Mouse (Mus musculus): Measurements from ENCODE around the gene Sipa1l1. TPM values are rescaled to one million over a fixed set of nuclear protein-coding genes. Genes with fewer than 3 reads are reported as not detected.

Sipa1l1 gene
- polyA plus RNA-seq, 1 experiment from 2014 or later: 10.9 TPM

DNA sequence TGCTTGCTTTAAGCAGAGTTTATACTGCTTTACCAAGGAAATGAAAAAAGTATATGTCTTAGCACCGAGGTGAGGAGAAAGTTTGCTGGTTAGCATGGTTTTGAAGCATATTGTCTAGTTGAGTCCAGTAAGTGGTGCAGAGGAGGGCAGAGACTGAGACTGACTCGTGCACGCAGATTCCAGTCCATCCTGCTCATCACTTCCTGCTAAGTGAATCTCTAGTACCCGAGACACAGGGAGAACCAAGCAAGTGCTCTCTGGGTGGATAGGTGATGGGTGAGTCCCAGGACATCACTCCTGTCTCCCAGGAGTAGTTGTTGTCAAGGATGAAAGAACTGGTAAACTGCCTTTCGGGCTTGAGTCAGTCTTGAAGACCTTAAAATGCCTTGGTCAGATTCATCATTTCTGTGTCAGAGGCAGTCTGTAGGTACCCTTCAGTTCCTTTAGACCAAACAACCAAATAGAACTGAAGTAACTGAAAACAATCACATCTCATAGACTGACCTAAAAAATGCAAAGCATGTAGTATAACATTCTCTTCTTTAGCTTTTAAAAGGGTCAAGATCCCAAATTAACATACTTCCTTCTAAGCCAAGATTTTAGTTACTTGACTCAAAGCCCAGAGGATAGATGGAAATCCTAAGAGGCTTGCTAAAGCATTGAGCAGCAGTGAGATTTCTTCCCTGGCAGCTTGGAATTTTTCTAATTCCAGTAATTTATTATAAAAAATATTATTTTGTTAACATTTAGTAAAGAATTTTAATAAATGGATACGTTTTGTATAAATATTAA, 89.1 kb downstream of the Sipa1l1 start:
- Histone ChIP-seq H3K36me3 (no peaks in the 10 kb centered on the region), H3K27me3 (replicated peaks) (no peaks in the 10 kb centered on the region), H3K4me1 (no peaks in the 10 kb centered on the region), H3K27ac (replicated peaks) (no peak overlapping the region), H3K9ac (replicated peaks) (no peak overlapping the region), H3K4me2 (no peak overlapping the region), H3K4me3 (replicated peaks) (no peak overlapping the region), H3K9me3 (replicated peaks) (no peaks in the 10 kb centered on the region)
- WGBS: 80% methylated on average over 6 of the region's 6 CpGs
- ATAC-seq (ENCODE audit: low FRiP score): no peak

DNA sequence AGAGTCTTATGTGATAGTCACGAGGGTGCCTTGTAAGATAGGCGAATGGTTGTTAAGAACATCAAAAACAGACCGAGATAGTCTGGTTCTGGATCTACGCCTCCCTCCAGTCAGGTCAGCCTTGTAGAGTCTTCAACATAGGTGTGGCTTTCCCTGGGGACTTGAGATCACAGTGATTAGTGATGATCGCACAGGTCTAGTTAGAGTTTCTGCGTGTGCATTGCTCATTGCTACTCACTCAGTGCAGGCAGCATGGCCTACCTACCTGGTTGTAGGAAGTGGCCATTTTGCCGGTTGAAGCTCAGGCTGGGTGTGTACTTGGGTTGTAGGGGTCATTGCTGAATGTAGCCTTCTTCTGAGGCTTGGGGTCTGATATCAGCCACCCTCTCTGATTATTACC, 94.3 kb downstream of the Sipa1l1 start:
- Histone ChIP-seq H3K9me3 (replicated peaks) (no peaks in the 10 kb centered on the region), H3K36me3 (no peaks in the 10 kb centered on the region), H3K9ac (replicated peaks) (no peak overlapping the region), H3K27me3 (replicated peaks) (no peaks in the 10 kb centered on the region), H3K4me3 (replicated peaks) (no peak overlapping the region), H3K4me2 (no peak overlapping the region), H3K4me1 (peaks cover 4% of the 10 kb centered on the region; the same call in 1 of the 2 replicates), H3K27ac (replicated peaks) (no peak overlapping the region)
- ATAC-seq (ENCODE audit: low FRiP score): no peak
- 95% methylated on average over 7 of the region's 7 CpGs for WGBS

DNA sequence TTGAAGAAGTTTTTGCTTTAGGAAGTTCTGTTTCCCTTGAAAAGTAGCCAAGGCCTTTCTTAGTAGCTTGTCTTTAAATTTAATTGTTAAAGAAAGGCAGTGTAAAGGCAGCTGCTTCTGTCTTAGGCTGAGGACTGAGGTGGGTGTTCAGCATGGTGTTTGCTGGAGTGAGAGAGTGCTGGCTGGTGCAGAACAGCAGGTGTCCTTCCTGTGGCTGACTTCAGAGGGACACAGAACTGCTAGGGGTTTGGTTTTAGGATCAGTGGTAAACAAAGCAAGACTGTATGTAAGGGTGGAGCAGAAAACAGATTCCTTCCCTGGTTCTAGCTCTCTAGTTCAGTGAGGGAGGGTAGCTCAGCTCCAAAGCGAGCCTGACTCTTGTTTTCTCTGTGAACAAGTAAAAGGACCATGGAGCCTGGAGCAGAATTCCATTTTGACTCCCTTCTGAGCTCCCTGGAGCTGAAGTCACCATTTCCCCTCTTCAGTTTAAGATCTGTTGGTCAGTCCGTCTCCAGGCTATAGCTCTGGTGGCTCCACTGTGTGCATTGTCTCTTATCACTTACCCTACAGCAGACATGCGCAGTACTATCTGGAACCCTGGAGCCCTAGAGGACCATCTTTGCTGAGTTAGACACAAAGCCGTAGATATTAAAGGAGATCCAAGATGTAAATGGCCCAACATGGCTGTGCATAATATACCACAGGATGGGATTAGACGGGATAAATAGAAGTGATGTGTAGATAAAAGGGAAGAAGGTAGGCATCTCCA, 95.1 kb downstream of the Sipa1l1 start:
- Histone ChIP-seq H3K4me2 (no peak overlapping the region), H3K27ac (replicated peaks) (no peak overlapping the region), H3K4me3 (replicated peaks) (no peak overlapping the region), H3K9ac (replicated peaks) (no peak overlapping the region; the same call in 1 of the 2 replicates), H3K9me3 (replicated peaks) (no peaks in the 10 kb centered on the region), H3K27me3 (replicated peaks) (no peaks in the 10 kb centered on the region), H3K36me3 (no peaks in the 10 kb centered on the region), H3K4me1 (peaks cover 7% of the 10 kb centered on the region; the same call in 1 of the 2 replicates)
- WGBS: 94% methylated on average over 5 of the region's 5 CpGs
- no peak for ATAC-seq (ENCODE audit: low FRiP score)

DNA sequence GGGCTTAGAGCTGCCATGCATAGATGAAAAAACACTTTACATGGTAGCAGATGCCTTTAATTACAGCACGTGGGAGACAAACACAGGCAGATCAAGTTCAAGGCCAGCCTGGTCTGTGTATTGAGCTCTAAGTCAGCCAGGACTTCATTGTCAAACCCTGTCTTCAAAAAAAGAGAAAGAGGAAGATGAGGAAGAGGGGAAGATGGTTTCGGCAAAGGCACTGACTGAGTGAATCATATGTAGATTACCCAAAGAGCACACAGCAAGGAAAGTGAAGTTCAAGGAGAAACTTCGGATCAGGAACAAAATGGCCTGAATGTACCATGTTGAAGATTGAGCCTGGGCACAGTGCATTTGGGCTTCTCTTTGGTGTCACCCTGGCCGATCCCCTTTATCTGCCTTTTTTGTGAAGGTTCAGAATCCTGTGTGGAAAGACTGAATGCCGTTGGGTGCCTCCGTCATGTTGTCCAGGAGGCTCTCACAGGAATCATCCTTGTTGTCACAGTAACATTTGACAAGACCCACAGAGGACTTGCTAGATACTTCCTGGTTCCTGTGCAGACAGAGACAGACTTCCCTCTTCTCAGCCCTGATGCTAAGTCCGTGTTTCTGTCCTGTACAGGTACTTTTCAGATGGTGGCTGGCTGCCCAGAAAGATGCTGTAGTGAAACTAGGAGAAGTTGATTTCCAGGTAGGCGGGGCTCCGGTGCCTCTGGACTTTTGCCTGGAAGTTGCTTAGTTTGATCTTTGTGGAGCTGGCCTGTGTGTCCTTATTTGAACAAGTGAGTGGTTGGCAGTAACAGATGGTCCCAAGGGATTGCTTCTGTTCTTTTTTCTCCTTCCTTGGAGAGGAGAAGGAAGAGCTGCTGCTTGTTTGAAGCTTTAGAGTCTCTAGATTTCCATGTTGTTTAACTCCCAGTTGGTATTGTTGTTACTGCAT, 96.5 kb downstream of the Sipa1l1 start:
- Histone ChIP-seq H3K27ac (replicated peaks) (no peak overlapping the region), H3K27me3 (replicated peaks) (no peaks in the 10 kb centered on the region), H3K9me3 (replicated peaks) (no peaks in the 10 kb centered on the region), H3K4me2 (no peak overlapping the region), H3K4me3 (replicated peaks) (no peak overlapping the region), H3K9ac (replicated peaks) (no peak overlapping the region), H3K4me1 (peaks cover 7% of the 10 kb centered on the region; the same call in 1 of the 2 replicates), H3K36me3 (no peaks in the 10 kb centered on the region)
- no peak for ATAC-seq (ENCODE audit: low FRiP score)
- 93% methylated on average over 9 of the region's 9 CpGs for WGBS

DNA sequence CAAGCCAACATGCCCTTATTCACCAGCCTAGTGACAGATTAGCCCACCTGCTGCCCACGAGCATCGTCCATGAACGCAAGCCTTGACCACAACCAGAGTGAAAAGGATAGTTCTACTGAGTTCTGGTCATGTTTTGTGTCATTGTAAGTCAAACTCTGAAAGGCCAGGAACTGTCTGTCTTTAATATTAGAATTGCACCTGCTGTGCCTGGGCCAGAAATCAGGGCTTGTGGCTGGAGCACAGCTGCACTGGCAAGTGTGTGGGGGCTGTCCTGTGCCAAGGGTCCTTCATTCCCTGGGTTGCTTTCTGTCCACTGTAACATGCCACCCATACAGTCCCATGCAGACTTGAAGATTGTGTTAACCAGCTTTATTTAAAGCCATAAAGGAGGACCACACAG, 102.3 kb downstream of the Sipa1l1 start:
- 88% methylated on average over 3 of the region's 3 CpGs for WGBS
- no peaks in the 10 kb centered on the region for H3K27me3 ChIP-seq (replicated peaks)

DNA sequence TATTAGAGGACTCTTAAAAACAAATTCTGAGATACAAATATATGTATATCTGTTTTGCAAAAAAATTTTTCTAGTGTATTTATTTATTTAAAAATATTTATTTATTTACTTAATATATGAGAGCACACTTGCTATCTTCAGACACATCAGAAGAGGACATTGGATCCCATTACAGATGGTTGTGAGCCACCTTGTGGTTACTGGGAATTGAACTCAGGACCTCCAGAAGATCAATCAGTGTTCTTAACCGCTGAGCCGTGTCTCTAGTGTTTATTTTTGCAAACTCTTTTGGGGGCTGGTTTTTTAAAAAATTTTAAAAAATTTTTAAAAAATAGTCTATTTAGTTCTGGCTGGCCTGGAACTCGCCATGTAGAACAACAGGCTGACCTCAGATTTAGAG, 104.4 kb downstream of the Sipa1l1 start:
- H3K4me3 ChIP-seq (replicated peaks): no peak overlapping the region
- H3K9ac ChIP-seq (replicated peaks): no peak overlapping the region
- no peaks in the 10 kb centered on the region for H3K36me3 ChIP-seq
- H3K4me1 ChIP-seq: peaks cover 10% of the 10 kb centered on the region
- no peak overlapping the region for H3K27ac ChIP-seq (replicated peaks)
- H3K9me3 ChIP-seq (replicated peaks): no peaks in the 10 kb centered on the region
- no peak overlapping the region for H3K4me2 ChIP-seq
- no peaks in the 10 kb centered on the region for H3K27me3 ChIP-seq (replicated peaks)
- no peak for ATAC-seq (ENCODE audit: low FRiP score)
- 88% methylated on average over 3 of the region's 3 CpGs for WGBS

More for the DNA sequence above, 102.3 kb downstream of the Sipa1l1 start:
- Histone ChIP-seq H3K9me3 (replicated peaks) (no peaks in the 10 kb centered on the region), H3K9ac (replicated peaks) (no peak overlapping the region), H3K4me2 (no peak overlapping the region), H3K4me3 (replicated peaks) (no peak overlapping the region), H3K4me1 (peaks cover 10% of the 10 kb centered on the region), H3K27ac (replicated peaks) (no peak overlapping the region), H3K36me3 (no peaks in the 10 kb centered on the region)
- no peak for ATAC-seq (ENCODE audit: low FRiP score)

DNA sequence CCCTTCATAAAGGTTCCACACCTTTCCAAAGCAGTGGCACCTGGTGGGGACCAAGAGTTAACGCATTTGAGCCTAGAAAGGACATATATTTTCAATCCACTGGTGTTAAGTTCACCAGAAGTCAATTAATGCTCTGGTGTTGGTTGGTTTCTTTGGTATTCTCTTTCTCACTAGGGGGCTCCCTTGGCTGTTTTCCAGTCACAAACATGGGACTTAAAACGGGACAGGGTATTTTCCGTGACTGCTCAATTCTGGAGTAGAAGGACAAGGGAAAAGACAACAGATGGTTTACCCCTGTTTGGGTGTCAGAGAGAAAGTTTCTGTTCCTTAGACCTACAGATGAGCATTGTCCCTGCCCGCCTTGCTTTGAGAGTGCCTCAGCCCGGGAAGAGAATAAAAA, 105.5 kb downstream of the Sipa1l1 start:
- H3K9ac ChIP-seq (replicated peaks): no peak overlapping the region
- H3K36me3 ChIP-seq: no peaks in the 10 kb centered on the region
- no peak overlapping the region for H3K27ac ChIP-seq (replicated peaks)
- no peak for ATAC-seq (ENCODE audit: low FRiP score)
- no peaks in the 10 kb centered on the region for H3K9me3 ChIP-seq (replicated peaks)
- no peak overlapping the region for H3K4me2 ChIP-seq
- 65% methylated on average over 5 of the region's 5 CpGs for WGBS
- H3K4me3 ChIP-seq (replicated peaks): no peak overlapping the region
- peaks cover 8% of the 10 kb centered on the region for H3K4me1 ChIP-seq
- no peaks in the 10 kb centered on the region for H3K27me3 ChIP-seq (replicated peaks)

DNA sequence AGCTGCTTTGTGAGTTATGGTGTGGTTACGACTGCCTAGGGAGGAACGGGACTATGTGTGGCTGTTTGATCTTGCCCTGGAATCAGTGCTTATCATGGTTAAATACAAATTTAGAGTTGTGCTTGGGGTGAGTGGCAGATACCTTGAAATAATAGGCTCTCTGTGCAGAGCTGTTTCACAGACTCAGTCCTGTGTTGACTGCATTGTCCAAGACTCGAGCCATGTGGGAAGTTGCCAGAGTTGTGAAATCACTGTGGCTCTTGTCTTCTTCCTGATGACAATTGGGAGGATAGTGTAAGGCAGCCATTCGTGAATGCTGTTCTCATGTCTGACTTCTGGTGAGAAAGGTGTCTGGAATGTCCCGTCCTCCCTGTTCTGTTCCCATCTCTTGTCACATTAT, 106.6 kb downstream of the Sipa1l1 start:
- no peaks in the 10 kb centered on the region for H3K36me3 ChIP-seq
- H3K9ac ChIP-seq (replicated peaks): no peak overlapping the region
- ATAC-seq (ENCODE audit: low FRiP score): no peak
- H3K4me3 ChIP-seq (replicated peaks): no peak overlapping the region
- H3K9me3 ChIP-seq (replicated peaks): no peaks in the 10 kb centered on the region
- no peaks in the 10 kb centered on the region for H3K27me3 ChIP-seq (replicated peaks)
- no peak overlapping the region; the same call in 1 of the 2 replicates for H3K27ac ChIP-seq (replicated peaks)
- 42% methylated on average over 5 of the region's 5 CpGs for WGBS
- no peak overlapping the region for H3K4me2 ChIP-seq
- H3K4me1 ChIP-seq: peaks cover 8% of the 10 kb centered on the region

DNA sequence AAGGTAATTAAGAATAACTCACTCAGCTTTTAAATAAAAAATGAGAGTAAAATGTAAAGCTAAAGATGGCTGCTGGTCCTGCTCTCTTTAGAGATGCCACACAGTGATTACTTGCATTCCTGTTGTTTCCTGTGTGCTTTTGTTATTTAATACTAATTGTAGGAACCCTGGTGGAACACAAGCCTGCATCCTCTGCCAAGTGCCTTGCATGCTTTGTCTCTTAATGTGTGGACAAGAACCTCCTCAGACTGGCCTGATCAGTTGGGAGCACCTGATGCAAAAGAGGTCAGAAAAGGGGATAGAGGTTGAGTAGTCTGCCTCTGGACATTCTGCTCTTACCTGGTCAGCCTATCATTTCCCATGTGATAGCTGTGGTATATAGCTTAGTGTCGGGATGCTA, 107.5 kb downstream of the Sipa1l1 start:
- Histone ChIP-seq H3K27ac (replicated peaks) (no peak overlapping the region), H3K4me3 (replicated peaks) (no peak overlapping the region), H3K36me3 (no peaks in the 10 kb centered on the region), H3K27me3 (replicated peaks) (no peaks in the 10 kb centered on the region), H3K9me3 (replicated peaks) (no peaks in the 10 kb centered on the region), H3K9ac (replicated peaks) (no peak overlapping the region), H3K4me2 (no peak overlapping the region), H3K4me1 (peaks cover 8% of the 10 kb centered on the region)
- 89% methylated on average over 1 of the region's 1 CpGs for WGBS
- no peak for ATAC-seq (ENCODE audit: low FRiP score)

DNA sequence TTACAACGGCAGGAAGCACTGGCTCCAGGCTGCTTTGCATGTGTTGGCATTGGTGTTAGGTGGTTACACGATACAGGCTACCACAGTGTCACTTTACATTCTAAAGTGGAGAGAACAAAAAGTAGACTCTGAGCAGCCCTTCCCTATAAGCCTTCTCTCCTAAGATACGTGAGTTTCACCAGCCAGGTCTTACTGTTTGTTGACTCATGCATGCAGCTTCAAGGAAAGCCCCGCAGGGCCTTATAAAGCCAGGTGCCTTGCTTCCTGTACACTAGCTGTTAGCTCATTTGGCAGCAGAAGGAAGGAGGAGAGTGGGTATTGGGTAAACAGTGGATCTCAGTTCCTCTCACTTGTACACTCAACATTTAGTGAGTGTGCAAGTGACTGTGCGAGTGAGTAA, 115.5 kb downstream of the Sipa1l1 start:
- H3K4me3 ChIP-seq (replicated peaks): no peak overlapping the region
- H3K27ac ChIP-seq (replicated peaks): no peak overlapping the region
- no peaks in the 10 kb centered on the region for H3K36me3 ChIP-seq
- peaks cover 10% of the 10 kb centered on the region for H3K4me1 ChIP-seq
- ATAC-seq (ENCODE audit: low FRiP score): no peak
- no peak overlapping the region for H3K4me2 ChIP-seq
- H3K9me3 ChIP-seq (replicated peaks): no peaks in the 10 kb centered on the region
- H3K9ac ChIP-seq (replicated peaks): no peak overlapping the region
- WGBS: 90% methylated on average over 5 of the region's 5 CpGs
- H3K27me3 ChIP-seq (replicated peaks): no peaks in the 10 kb centered on the region

DNA sequence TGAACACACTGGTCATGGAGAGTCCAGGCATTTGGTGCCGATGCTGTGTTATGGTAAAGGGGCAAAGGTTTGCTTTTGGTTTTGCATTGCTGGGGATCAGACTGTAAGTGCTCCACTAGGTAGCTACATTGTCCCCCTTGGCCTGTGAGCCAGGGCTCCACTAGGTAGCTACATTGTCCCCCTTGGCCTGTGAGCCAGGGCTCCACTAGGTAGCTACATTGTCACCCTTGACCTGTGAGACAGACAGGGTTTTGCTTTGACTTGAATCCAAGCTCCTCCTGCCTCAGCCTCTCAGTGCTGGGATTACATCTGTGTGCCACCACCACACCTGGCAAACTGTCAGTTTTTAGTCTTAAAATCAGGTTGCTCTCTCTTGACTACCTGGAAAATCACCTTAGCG, 115.9 kb downstream of the Sipa1l1 start:
- Histone ChIP-seq H3K4me3 (replicated peaks) (no peak overlapping the region), H3K36me3 (no peaks in the 10 kb centered on the region), H3K4me2 (no peak overlapping the region), H3K27me3 (replicated peaks) (no peaks in the 10 kb centered on the region), H3K9me3 (replicated peaks) (no peaks in the 10 kb centered on the region), H3K9ac (replicated peaks) (no peak overlapping the region), H3K27ac (replicated peaks) (no peak overlapping the region), H3K4me1 (peaks cover 10% of the 10 kb centered on the region)
- WGBS: 97% methylated on average over 2 of the region's 2 CpGs
- ATAC-seq (ENCODE audit: low FRiP score): no peak
